Mouse (Mus musculus) retina, postnatal 7 days (tissue): Measurements from ENCODE around the gene Tmem191c.
"Not testable (repeated sequence)": the region's sequence is repeated elsewhere in the genome, so short reads cannot be mapped to it uniquely, and the experiment has no call there.

Experiments
- DNase-seq: peaks from one replicate; pipeline ENCODE4 v3.0.0-alpha.2; 2012; ENCODE audit warnings: low read depth, low spot score

The Tmem191c gene

DNA sequence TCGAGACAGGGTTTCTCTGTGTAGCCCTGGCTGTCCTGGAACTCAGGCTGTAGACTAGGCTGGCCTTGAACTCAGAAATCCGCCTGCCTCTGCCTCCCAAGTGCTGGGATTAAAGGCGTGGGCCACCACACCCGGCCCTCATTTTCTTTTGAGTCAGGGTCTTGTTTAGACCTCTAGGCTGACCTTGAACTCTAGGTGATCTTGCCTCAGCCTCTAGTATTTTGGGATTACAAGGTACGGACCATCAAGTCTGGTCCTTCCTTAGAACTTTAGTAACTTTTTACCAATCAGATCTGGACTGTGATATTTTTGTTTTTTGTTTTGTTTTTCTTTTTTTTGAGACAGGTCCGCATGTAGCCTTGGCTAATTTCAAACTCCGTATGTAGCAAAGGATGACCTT lies at the start of gene Tmem191c:
Gene Tmem191c (plus strand): TSS at position 357 of the 400 bp plus-strand sequence.
- DNase-seq = no peak

DNA sequence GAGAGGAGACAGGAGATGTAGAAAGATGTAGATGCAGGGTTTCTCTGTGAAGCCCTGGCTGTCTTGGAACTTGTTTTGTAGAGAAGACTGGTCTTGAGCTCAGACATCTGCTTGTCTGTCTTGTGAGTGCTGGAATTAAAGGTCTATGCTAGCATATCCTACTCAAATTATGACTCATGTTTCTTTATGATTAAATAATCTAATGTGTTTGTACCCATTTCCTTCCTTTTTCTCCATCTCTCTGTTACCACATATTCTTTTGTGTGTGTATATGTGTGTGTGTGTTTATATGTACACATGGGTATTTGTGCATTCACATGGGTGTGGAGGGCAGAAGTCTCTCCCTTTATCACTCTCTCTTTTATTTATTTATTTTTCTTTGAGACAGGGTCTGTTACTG lies 49.4 kb upstream of the Tmem191c start:
- DNase-seq = no peak

DNA sequence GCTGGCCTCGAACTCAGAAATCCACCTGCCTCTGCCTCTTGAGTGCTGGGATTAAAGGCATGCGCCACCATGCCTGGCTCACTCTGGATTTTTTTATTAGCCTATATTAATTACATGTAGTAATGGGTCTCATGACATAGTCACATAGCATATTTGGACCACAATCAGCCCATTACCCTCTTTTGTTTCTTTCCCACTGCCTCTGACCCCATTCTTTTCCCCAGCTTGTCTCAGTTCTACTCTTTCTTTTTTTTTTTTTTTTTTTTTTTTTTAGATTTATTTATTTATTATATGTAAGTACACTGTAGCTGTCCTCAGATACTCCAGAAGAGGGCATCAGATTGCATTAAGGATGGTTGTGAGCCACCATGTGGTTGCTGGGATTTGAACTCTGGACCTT lies 44.4 kb upstream of the Tmem191c start:
- DNase-seq = not testable (repeated sequence)

- DNase-seq = peak; percentile 92
These were observed 42.8 kb upstream of the Tmem191c start, which contains the start of gene Hic2 for GRCm38 (mm10) chr16:17232794-17233701. Gene Hic2 (plus strand): TSS chr16:17233572.

DNA sequence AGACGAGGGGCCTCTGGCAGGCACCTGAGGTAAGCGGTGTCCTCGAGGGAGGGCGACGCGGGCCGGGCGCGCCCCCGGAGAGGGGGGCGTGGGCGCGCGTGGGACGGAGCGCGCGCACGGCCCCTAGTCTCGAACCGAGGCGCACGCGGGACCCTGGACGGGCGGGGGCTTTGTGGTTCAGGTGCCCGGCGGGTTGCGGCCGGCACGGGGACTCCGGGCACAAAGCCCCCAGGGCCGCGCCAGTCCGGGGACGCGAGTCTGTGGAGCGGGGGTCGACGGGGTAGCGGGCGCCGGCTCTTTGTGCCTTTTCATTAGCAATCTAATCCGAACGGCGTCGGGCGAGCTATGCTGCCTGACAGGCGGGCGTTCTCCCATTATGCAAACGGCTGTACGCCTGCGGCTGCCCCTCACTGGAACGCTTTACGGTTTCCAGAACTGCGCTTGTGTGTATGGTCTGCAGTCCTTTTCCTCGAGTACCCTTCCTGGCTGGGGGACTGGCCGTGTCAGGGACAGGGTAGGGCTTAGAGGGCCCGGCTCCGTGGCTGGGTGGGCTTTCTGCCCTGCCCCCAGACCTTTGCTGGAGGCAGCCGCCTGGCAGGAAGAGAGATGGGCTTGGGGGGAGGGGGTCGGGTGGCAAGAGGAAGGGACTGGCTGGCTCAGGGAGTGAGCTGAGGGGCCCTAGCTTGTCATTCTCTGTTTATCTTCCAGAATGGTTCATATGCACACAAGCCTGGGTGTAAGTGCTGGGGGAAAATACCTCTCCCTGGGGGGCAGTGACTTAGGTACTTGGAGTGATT lies 42.0 kb upstream of the Tmem191c start:
- DNase-seq = peak; percentile 43

DNA sequence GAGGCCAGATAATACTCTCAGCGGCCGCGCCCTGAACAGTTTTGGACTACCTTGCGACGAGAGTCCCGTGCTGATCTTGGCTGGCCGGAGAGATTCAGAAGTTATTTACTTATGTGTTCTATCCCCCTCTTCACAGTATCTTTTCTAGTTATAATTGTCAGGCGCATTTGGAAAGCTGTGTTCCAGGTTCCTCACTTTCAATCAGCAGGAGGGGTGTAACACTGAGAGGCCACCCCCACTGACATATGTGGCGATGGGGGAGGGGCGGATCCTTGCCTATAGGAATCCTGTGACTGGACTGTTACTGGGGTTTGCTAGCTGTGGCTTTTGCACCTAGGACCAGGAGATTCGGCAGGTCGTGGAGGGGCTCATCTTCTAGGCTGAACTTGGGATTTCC lies 41.4 kb upstream of the Tmem191c start:
- DNase-seq = peak; percentile 8

DNA sequence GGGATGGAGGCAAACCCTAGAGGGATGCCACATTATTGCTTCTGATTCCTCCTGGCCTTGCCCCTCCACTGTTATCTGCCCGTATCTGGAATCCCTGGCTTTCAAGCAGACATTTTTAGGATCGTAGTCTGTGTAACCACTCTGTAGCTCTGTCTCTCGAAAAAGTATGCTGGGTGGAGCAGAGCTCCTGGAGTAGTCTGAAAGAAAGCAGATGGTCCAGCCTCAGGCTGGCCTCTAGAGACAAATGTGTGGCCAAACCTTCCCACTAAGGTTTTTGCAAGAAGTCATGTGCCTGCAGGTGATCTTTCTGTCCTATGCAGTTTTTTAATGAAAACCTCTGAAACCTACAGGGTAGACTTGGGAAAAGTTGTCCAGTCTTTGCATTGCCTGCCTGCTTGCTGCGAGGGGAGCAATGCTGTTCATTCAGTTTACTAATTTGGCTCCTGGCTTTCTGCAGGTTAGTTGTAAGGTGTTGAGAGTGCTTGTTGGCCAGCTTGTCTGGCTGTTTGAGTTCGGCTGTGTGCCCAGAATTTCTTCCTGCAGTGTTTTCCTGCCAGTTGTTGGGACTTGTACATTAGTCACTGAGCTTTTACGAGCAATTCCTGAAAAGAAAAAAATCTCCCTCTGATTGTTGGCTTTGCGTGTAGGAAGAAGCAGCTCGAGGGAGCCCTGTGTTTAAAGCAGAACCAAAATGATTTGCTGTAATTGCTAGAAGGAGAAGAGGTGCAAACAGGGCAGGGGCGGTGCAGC lies 40.8 kb upstream of the Tmem191c start:
- no peak for DNase-seq

GRCm38 (mm10) chr16:17237634-17238033 lies 38.2 kb upstream of the Tmem191c start:
- DNase-seq = no peak

DNA sequence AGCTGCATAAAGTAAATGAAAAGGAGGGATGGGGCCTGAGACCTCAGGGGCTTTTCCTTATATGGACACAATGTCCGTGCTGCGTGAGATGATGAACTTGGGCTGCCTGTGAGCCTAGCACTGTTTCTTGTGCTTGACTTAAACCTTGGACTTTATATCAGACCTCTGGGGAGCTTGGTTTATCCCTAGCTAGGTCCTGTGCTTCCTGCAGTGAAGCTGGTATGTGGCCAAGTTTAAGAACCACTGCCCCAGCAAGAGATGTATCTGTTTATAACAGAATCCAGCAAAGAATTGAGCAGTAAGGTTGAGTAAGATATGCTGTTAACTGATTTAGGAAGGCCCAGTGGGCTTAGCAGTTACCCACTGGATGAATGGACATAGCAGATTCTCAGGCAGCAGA lies 36.5 kb upstream of the Tmem191c start:
- no peak for DNase-seq

DNA sequence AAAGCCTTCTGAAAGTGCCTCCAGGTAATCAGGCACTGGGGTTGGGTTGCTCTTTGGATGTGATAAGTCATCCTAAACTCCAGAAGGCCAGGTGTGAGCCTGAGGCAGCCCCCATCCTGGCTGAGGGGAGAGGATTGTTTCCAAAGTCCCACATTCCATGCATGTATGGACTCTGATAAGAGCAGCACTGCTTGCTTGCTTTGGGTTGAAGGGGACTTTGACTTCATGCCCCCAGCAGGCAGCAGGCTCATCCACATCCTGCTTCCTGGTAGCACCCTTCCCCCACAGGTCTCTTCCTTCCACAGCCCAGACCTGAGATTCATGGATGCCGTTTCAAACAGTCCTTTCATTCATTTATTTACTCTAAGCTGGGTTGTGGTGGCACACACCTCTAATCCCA lies 32.1 kb upstream of the Tmem191c start:
- no peak for DNase-seq

DNA sequence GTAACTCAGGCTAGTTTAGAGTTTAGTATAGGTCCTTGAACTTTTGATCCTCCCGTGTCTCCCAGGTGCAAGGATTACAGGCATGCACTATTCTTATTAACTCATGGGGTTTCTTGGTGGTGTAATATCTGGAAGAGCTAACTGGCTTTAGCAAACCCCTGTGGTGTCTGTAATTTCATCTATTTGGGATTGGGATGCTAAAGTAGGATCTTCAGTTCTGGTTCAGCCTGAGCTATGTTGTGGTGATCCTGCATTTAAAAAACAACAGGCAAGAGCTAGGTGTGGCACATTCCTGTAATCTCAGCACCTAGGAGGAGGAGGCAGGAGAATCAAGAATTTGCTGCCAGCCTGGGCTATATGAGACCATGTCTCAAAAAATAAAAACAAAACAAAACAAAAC lies 30.9 kb upstream of the Tmem191c start:
- no peak for DNase-seq

GRCm38 (mm10) chr16:17247727-17248126 lies 28.1 kb upstream of the Tmem191c start:
- DNase-seq = no peak

- no peak for DNase-seq
These were observed 26.7 kb upstream of the Tmem191c start for GRCm38 (mm10) chr16:17249135-17249534.

DNA sequence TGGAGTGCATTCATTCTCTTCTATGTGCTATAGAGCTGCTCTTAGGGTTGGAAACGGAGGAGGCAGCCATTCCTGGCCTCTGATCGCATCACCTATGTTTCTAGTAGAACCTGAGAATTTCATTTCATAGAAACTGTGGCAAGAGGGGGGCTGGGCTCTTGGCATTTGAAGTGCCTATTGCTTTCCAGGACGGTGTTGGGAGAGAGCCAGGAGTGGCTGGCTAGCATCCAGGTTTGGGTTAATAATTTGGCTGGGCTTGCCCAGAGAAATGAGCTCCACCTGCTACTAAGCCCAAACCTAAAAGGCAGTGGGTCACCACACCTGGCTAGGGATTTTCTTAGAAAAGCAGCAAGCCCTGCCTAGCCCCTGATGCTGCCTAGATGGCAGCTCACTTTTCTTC lies 24.3 kb upstream of the Tmem191c start:
- no peak for DNase-seq

- no peak for DNase-seq
These were observed 23.7 kb upstream of the Tmem191c start for GRCm38 (mm10) chr16:17252086-17252726.

DNA sequence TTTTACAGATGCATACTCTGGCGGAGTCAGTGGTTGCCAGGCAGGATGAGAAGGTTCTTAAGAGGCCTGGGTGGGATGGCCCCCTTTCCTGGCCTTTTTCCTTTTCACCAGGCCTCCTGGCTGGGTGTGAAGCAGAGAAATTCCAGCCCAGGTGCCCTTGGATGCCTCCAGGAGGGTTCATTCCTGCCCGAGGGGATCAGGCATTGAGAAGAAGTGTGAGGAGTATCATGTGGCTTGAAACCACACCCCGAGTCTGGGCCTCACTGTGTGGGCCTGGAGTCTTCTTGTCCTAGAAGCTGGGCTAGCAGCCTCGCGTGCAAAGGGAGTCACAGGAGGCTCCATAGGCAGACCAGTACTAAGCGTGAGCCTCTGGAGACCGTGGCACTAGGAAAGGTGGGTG lies 23.0 kb upstream of the Tmem191c start:
- DNase-seq = no peak

GRCm38 (mm10) chr16:17254005-17254597 lies 21.8 kb upstream of the Tmem191c start:
- DNase-seq = no peak

DNA sequence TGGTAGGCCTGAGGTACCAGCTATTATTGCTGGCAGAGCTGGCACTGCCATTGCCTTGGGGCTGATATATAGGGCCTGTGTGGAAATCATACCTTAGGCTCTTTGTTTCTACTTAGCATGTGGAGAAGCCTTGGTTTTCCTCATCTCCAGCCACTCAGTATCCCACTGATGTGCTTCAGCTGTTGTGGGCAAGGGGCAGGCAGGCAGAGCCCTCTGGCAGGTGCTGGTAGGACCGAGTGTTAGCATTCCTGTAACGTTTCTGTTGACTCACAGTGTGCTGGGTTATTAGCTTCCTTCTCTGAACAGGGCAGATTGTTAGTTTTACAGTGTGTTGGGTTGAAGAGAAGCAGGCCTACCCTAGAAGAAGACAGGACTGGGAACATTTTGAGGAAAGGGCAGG lies 20.6 kb upstream of the Tmem191c start:
- no peak for DNase-seq

DNA sequence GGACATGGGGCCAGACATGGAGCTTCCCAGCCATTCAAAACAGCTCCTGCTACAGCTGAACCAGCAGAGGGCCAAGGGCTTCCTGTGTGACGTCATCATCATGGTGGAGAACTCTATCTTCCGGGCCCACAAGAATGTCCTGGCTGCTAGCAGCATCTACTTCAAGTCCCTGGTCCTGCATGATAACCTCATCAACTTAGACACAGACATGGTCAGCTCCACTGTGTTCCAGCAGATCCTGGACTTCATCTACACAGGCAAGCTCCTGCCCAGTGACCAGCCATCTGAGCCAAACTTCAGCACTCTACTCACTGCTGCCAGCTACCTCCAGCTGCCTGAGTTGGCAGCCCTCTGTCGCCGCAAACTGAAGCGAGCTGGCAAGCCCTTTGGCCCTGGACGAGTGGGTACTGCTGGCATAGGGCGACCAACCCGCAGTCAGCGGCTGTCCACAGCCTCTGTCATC lies 18.5 kb upstream of the Tmem191c start:
- no peak for DNase-seq

DNA sequence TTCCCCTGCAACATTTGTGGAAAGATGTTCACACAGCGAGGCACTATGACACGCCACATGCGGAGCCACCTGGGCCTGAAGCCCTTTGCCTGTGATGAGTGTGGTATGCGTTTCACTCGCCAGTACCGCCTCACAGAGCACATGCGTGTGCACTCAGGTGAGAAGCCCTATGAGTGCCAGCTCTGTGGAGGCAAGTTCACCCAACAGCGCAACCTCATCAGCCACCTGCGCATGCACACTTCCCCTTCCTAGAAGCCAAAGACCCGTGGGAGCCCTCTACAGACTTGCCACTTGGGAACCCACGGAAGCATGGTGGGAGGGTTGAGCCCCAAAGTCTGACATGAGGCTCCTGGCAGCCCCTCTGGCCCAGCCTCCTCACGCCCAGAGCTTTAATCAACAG lies 17.0 kb upstream of the Tmem191c start:
- DNase-seq = no peak

GRCm38 (mm10) chr16:17261341-17261740 lies 14.5 kb upstream of the Tmem191c start:
- DNase-seq = no peak
